Mouse (Mus musculus): ENCODE measurements around the gene Olfr329-ps. TPM values are rescaled to one million over a fixed set of nuclear protein-coding genes. Genes with fewer than 3 reads are reported as not detected.
"Not testable (repeated sequence)": the region's sequence is repeated elsewhere in the genome, so short reads cannot be mapped to it uniquely, and the experiment has no call there.

The Olfr329-ps gene
- total and polyA plus RNA-seq, 3 experiments = not detected

- Histone ChIP-seq H3K9ac (ENCODE audit: insufficient read depth, low read depth) (no peak within 1 kb of the TSS), H3K27ac (ENCODE audit: insufficient read depth, low read depth) (no peak within 1 kb of the TSS), H3K4me2 (ENCODE audit: insufficient read depth, low read depth, poor library complexity, severe bottlenecking) (no peak within 1 kb of the TSS), H3K27me3 (replicated peaks) (peaks cover 57% of the 10 kb centered on the region), H3K9me3 (replicated peaks; ENCODE audit: low read length) (no peaks in the 10 kb centered on the region), H3K36me3 (replicated peaks in 1 of 2; ENCODE audit: control insufficient read depth in 1 of 2, insufficient read depth in 1 of 2, low read length in 1 of 2) (no peaks in the 10 kb centered on the region), H3K4me3 (replicated peaks in 1 of 3; ENCODE audit: low read depth in 2 of 3, low read length in 2 of 3, poor library complexity in 1 of 3) (no peak within 1 kb of the TSS), H3K4me1 (ENCODE audit: control insufficient read depth in 1 of 2, insufficient read depth in 2 of 2) (no peaks in the 10 kb centered on the region), H3K79me2 (replicated peaks; ENCODE audit: control insufficient read depth, extremely low read depth, insufficient read depth, poor library complexity, severe bottlenecking) (no peaks in the 10 kb centered on the region)
- DNase-seq (ENCODE audit: extremely low read depth) = no peak
- in situ Hi-C loops (cut with MboI; ENCODE audit: low pct_ligation_motif_present, low pct_unique_long_range_greater_than_20kb, low sequenced_read_pairs) = no loop called here
- TF ChIP-seq IRF4 (IDR thresholded peaks at IDR 0.05; ENCODE audit: low read depth, low read length) = no peak
- no peak for TF ChIP-seq HCFC1 (IDR thresholded peaks at IDR 0.05; ENCODE audit: low read depth, low read length)
- no peak for TF ChIP-seq MXI1 (IDR thresholded peaks at IDR 0.05; ENCODE audit: low read depth, low read length)
- no peak for TF ChIP-seq ETS1 (conservative IDR thresholded peaks at IDR 0.05; ENCODE audit: low read depth, low read length)
- dilution Hi-C loops (cut with MboI; ENCODE audit: extremely low pct_ligation_motif_present, extremely low pct_unique_long_range_greater_than_20kb, low sequenced_read_pairs) = no loop called here
Measured at GRCm38 (mm10) chr11:58555536-58555935, 9.3 kb upstream of the Olfr329-ps start, which contains the start of gene Olfr328. Olfr328 (minus strand) TSS chr11:58555636.

GRCm38 (mm10) chr11:58534736-58535135 is 11.5 kb downstream of the Olfr329-ps start, which contains the start of gene Olfr330:
Olfr330 (minus strand) TSS chr11:58534836.
- H3K36me3 ChIP-seq (replicated peaks in 1 of 2; ENCODE audit: control insufficient read depth in 1 of 2, insufficient read depth in 1 of 2, low read length in 1 of 2); H3K9me3 ChIP-seq (replicated peaks; ENCODE audit: low read length); DNase-seq (ENCODE audit: extremely low read depth); dilution Hi-C loops (cut with MboI; ENCODE audit: extremely low pct_ligation_motif_present, extremely low pct_unique_long_range_greater_than_20kb, low sequenced_read_pairs); H3K9ac ChIP-seq (ENCODE audit: insufficient read depth, low read depth); in situ Hi-C loops (cut with MboI; ENCODE audit: low pct_ligation_motif_present, low pct_unique_long_range_greater_than_20kb, low sequenced_read_pairs); H3K27ac ChIP-seq (ENCODE audit: insufficient read depth, low read depth); H3K79me2 ChIP-seq (replicated peaks; ENCODE audit: control insufficient read depth, extremely low read depth, insufficient read depth, poor library complexity, severe bottlenecking); H3K4me2 ChIP-seq (ENCODE audit: insufficient read depth, low read depth, poor library complexity, severe bottlenecking); H3K4me1 ChIP-seq (ENCODE audit: control insufficient read depth in 1 of 2, insufficient read depth in 2 of 2); H3K4me3 ChIP-seq (replicated peaks in 1 of 3; ENCODE audit: low read depth in 2 of 3, low read length in 2 of 3, poor library complexity in 1 of 3): not testable (repeated sequence)
- peaks cover 44% of the 10 kb centered on the region for H3K27me3 ChIP-seq (replicated peaks)

- H3K9ac ChIP-seq (ENCODE audit: insufficient read depth, low read depth); H3K4me3 ChIP-seq (replicated peaks in 1 of 3; ENCODE audit: low read depth in 2 of 3, low read length in 2 of 3, poor library complexity in 1 of 3); H3K36me3 ChIP-seq (replicated peaks in 1 of 2; ENCODE audit: control insufficient read depth in 1 of 2, insufficient read depth in 1 of 2, low read length in 1 of 2); H3K4me2 ChIP-seq (ENCODE audit: insufficient read depth, low read depth, poor library complexity, severe bottlenecking); dilution Hi-C loops (cut with MboI; ENCODE audit: extremely low pct_ligation_motif_present, extremely low pct_unique_long_range_greater_than_20kb, low sequenced_read_pairs); H3K27me3 ChIP-seq (replicated peaks); in situ Hi-C loops (cut with MboI; ENCODE audit: low pct_ligation_motif_present, low pct_unique_long_range_greater_than_20kb, low sequenced_read_pairs); H3K9me3 ChIP-seq (replicated peaks; ENCODE audit: low read length); H3K27ac ChIP-seq (ENCODE audit: insufficient read depth, low read depth); H3K4me1 ChIP-seq (ENCODE audit: control insufficient read depth in 1 of 2, insufficient read depth in 2 of 2); DNase-seq (ENCODE audit: extremely low read depth); H3K79me2 ChIP-seq (replicated peaks; ENCODE audit: control insufficient read depth, extremely low read depth, insufficient read depth, poor library complexity, severe bottlenecking): not testable (repeated sequence)
Measured at GRCm38 (mm10) chr11:58519756-58520155, 26.5 kb downstream of the Olfr329-ps start.

DNA sequence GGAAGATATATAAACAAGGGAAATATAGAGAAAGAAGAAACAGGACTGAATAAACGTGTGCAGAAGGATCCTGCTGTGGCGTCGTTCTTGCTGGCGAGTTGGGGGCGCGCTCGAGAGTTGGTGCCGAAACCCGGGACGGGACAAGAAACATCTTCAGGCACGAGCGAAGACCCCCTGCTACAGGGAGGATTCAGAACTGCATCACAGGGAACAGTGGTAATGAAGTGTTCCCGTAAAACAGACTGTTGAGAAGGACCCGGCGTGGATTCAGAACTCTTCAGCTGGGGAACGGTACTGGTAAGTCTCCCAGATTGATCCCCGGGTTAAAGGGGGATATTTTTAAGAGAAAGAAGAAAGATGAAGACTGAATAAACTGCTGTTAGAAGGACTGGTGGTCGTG is 27.3 kb downstream of the Olfr329-ps start:
- in situ Hi-C loops (cut with MboI; ENCODE audit: low pct_ligation_motif_present, low pct_unique_long_range_greater_than_20kb, low sequenced_read_pairs); H3K4me2 ChIP-seq (ENCODE audit: insufficient read depth, low read depth, poor library complexity, severe bottlenecking); H3K36me3 ChIP-seq (replicated peaks in 1 of 2; ENCODE audit: control insufficient read depth in 1 of 2, insufficient read depth in 1 of 2, low read length in 1 of 2); H3K79me2 ChIP-seq (replicated peaks; ENCODE audit: control insufficient read depth, extremely low read depth, insufficient read depth, poor library complexity, severe bottlenecking); H3K4me1 ChIP-seq (ENCODE audit: control insufficient read depth in 1 of 2, insufficient read depth in 2 of 2); H3K27me3 ChIP-seq (replicated peaks); dilution Hi-C loops (cut with MboI; ENCODE audit: extremely low pct_ligation_motif_present, extremely low pct_unique_long_range_greater_than_20kb, low sequenced_read_pairs); H3K4me3 ChIP-seq (replicated peaks in 1 of 3; ENCODE audit: low read depth in 2 of 3, low read length in 2 of 3, poor library complexity in 1 of 3); DNase-seq (ENCODE audit: extremely low read depth); H3K27ac ChIP-seq (ENCODE audit: insufficient read depth, low read depth); H3K9me3 ChIP-seq (replicated peaks; ENCODE audit: low read length); H3K9ac ChIP-seq (ENCODE audit: insufficient read depth, low read depth): not testable (repeated sequence)

- H3K9ac ChIP-seq (ENCODE audit: insufficient read depth, low read depth); H3K36me3 ChIP-seq (replicated peaks in 1 of 2; ENCODE audit: control insufficient read depth in 1 of 2, insufficient read depth in 1 of 2, low read length in 1 of 2); H3K27ac ChIP-seq (ENCODE audit: insufficient read depth, low read depth); H3K9me3 ChIP-seq (replicated peaks; ENCODE audit: low read length); H3K79me2 ChIP-seq (replicated peaks; ENCODE audit: control insufficient read depth, extremely low read depth, insufficient read depth, poor library complexity, severe bottlenecking); H3K4me2 ChIP-seq (ENCODE audit: insufficient read depth, low read depth, poor library complexity, severe bottlenecking); DNase-seq (ENCODE audit: extremely low read depth); H3K4me3 ChIP-seq (replicated peaks in 1 of 3; ENCODE audit: low read depth in 2 of 3, low read length in 2 of 3, poor library complexity in 1 of 3); dilution Hi-C loops (cut with MboI; ENCODE audit: extremely low pct_ligation_motif_present, extremely low pct_unique_long_range_greater_than_20kb, low sequenced_read_pairs); in situ Hi-C loops (cut with MboI; ENCODE audit: low pct_ligation_motif_present, low pct_unique_long_range_greater_than_20kb, low sequenced_read_pairs); H3K4me1 ChIP-seq (ENCODE audit: control insufficient read depth in 1 of 2, insufficient read depth in 2 of 2): not testable (repeated sequence)
- peaks cover 21% of the 10 kb centered on the region for H3K27me3 ChIP-seq (replicated peaks)
Measured at GRCm38 (mm10) chr11:58509058-58509457, 37.2 kb downstream of the Olfr329-ps start.

- H3K79me2 ChIP-seq (replicated peaks; ENCODE audit: control insufficient read depth, extremely low read depth, insufficient read depth, poor library complexity, severe bottlenecking); in situ Hi-C loops (cut with MboI; ENCODE audit: low pct_ligation_motif_present, low pct_unique_long_range_greater_than_20kb, low sequenced_read_pairs); H3K27ac ChIP-seq (ENCODE audit: insufficient read depth, low read depth); dilution Hi-C loops (cut with MboI; ENCODE audit: extremely low pct_ligation_motif_present, extremely low pct_unique_long_range_greater_than_20kb, low sequenced_read_pairs); H3K36me3 ChIP-seq (replicated peaks in 1 of 2; ENCODE audit: control insufficient read depth in 1 of 2, insufficient read depth in 1 of 2, low read length in 1 of 2); H3K4me2 ChIP-seq (ENCODE audit: insufficient read depth, low read depth, poor library complexity, severe bottlenecking); DNase-seq (ENCODE audit: extremely low read depth); H3K4me3 ChIP-seq (replicated peaks in 1 of 3; ENCODE audit: low read depth in 2 of 3, low read length in 2 of 3, poor library complexity in 1 of 3); H3K9me3 ChIP-seq (replicated peaks; ENCODE audit: low read length); H3K9ac ChIP-seq (ENCODE audit: insufficient read depth, low read depth); H3K4me1 ChIP-seq (ENCODE audit: control insufficient read depth in 1 of 2, insufficient read depth in 2 of 2): not testable (repeated sequence)
- H3K27me3 ChIP-seq (replicated peaks) = peaks cover 50% of the 10 kb centered on the region
Measured at GRCm38 (mm10) chr11:58502472-58502871, 43.8 kb downstream of the Olfr329-ps start, which contains the start of gene Olfr331. Olfr331 (minus strand) TSS chr11:58502572.
